Mouse (Mus musculus) ES-E14 (cell line): ENCODE results near the gene Fndc10.

Experiments used
- HCFC1 ChIP-seq: IDR thresholded peaks from 2 replicates; pipeline ENCODE4 v1.6.1; 2012; ENCODE audit warnings: low read length, inconsistent platforms, borderline replicate concordance; ENCODE audit not compliant: insufficient read depth
- MAFK ChIP-seq: IDR thresholded peaks from 2 replicates; pipeline ENCODE4 v1.6.1; 2014; ENCODE audit warnings: mild to moderate bottlenecking, low read depth, low read length, inconsistent platforms; ENCODE audit not compliant: insufficient read depth

DNA sequence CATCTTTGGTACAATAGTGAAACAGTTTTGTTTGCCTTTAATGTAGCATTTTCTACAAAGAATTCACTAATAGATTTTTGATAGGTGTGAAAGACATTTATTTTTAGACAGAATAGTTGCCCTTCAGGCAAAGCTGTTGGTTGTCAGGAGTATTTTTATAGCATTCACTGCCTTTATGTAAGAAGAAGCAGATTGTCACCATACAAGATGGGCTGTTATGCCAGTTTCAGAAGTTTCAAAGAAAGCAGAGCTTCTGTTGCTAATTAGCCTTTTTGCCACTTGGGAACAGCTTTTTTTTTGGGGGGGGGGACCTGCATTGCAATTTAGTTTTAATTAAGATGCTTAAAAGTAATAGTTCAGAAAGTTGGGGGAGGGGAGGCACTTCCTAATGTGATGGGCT, 14.8 kb downstream of the Fndc10 start:
- TF ChIP-seq HCFC1 (no peak), MAFK (no peak)
